Mouse (Mus musculus): ENCODE data around the gene Zfp119a. TPM values are rescaled to one million over a fixed set of nuclear protein-coding genes. Genes with fewer than 3 reads are reported as not detected.

Gene Zfp119a
- 4.7 and 5.3 TPM in 2 replicates for polyA plus RNA-seq (2012; rRNA removed)

DNA sequence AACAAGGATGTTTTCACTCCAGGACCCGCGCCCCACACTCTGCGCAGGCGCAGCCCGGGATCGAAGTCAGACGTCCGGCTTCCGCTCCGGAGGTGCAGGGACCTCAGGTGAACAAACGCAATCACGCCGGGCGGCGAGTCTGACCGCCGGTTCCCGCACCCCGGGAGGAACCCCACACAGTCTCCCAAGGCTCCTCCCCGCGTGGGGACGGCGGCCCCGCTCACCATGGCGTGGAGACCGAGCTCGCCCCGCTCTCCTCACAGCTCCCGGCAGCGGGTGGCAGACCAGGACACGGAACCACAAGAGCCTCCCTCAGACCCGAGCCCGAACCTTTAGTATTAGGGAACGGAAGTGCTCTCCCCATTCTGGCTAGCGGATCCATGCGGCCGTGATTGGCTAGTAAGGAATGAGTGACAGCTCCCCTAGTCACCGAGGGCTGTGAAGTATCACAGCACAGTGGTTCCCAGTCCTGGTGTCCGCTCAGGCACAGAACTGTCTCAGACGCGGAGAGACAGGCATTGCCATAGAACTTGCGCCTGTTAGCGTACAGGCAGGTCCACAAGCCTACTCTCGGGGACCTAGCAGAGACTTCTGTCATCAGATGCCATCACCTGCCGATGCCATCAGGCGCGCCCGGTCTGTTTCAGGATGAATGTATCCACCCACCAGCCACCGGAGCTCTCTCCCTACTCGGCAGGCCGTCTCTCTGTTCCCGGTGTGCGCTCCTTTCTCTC, at the start of gene Zfp119a:
TSS of gene Zfp119a (minus strand) at position 295 of the 734 bp plus-strand sequence.

Other genes starting within 250 kb of the Zfp119a start
- 19.8 and 22.7 TPM in 2 replicates for gene Pot1b, start 166.3 kb downstream of the Zfp119a start, polyA plus RNA-seq (2012; rRNA removed)
- gene Adgre4, start 128.9 kb downstream of the Zfp119a start, polyA plus RNA-seq (2012; rRNA removed) = 0.02 and 0.08 TPM in 2 replicates
- 8.4 and 9.3 TPM in 2 replicates for gene Zfp959, start 13.2 kb upstream of the Zfp119a start, polyA plus RNA-seq (2012; rRNA removed)
- gene Zfp119b, start 70.6 kb upstream of the Zfp119a start, polyA plus RNA-seq (2012; rRNA removed) = 3.6 and 3.7 TPM in 2 replicates
- 4.5 TPM in 2 replicates for gene Ebi3, start 73.7 kb upstream of the Zfp119a start, polyA plus RNA-seq (2012; rRNA removed)
- gene Yju2, start 80.2 kb upstream of the Zfp119a start, polyA plus RNA-seq (2012; rRNA removed) = 16.5 and 19.7 TPM in 2 replicates
- gene Shd, start 91.5 kb upstream of the Zfp119a start, polyA plus RNA-seq (2012; rRNA removed) = 194 and 215 TPM in 2 replicates
- 118 and 121 TPM in 2 replicates for gene Fsd1, start 107.6 kb upstream of the Zfp119a start, polyA plus RNA-seq (2012; rRNA removed)
- gene Stap2, start 126.7 kb upstream of the Zfp119a start, polyA plus RNA-seq (2012; rRNA removed) = 6.4 and 7.7 TPM in 2 replicates
- 210 and 233 TPM in 2 replicates for gene Mpnd, start 126.8 kb upstream of the Zfp119a start, polyA plus RNA-seq (2012; rRNA removed)
- 97.4 and 102 TPM in 2 replicates for gene Sh3gl1, start 157.7 kb upstream of the Zfp119a start, polyA plus RNA-seq (2012; rRNA removed)
- 13.1 and 15.1 TPM in 2 replicates for gene Chaf1a, start 161.5 kb upstream of the Zfp119a start, polyA plus RNA-seq (2012; rRNA removed)
- 92.1 and 99.5 TPM in 2 replicates for gene Ubxn6, start 196.1 kb upstream of the Zfp119a start, polyA plus RNA-seq (2012; rRNA removed)
- 142 and 163 TPM in 2 replicates for gene Hdgfl2, start 200.7 kb upstream of the Zfp119a start, polyA plus RNA-seq (2012; rRNA removed)
- 0.09 and 0.10 TPM in 2 replicates for gene Plin4, start 230.9 kb upstream of the Zfp119a start, polyA plus RNA-seq (2012; rRNA removed)
- gene Plin5, start 238.7 kb upstream of the Zfp119a start, polyA plus RNA-seq (2012; rRNA removed) = 0.32 and 0.51 TPM in 2 replicates
- 0.05 and 0.20 TPM in 2 replicates for gene Lrg1, start 243.1 kb upstream of the Zfp119a start, polyA plus RNA-seq (2012; rRNA removed)